Mouse (Mus musculus) c-Kit-positive CD71-positive TER-119-positive erythroid progenitor cells, embryonic 14.5 days (primary cell): ENCODE measurements around the gene Sdf2.

Source experiments
- DNase-seq: peaks from one replicate; pipeline ENCODE4 v3.0.0-alpha.2; 2013; ENCODE audit warnings: low spot score

Sdf2 gene

GRCm38 (mm10) chr11:78245627-78246317 lies at the start of gene Sdf2, which contains the start of gene Supt6:
Sdf2 (plus strand) TSS chr11:78245746.
Supt6 (minus strand) TSS chr11:78245987.
- DNase-seq = peak; percentile 90

GRCm38 (mm10) chr11:78202372-78202771 lies 43.2 kb upstream of the Sdf2 start:
- DNase-seq = no peak

- no peak for DNase-seq
Measured at GRCm38 (mm10) chr11:78204287-78204686, 41.3 kb upstream of the Sdf2 start.

DNA sequence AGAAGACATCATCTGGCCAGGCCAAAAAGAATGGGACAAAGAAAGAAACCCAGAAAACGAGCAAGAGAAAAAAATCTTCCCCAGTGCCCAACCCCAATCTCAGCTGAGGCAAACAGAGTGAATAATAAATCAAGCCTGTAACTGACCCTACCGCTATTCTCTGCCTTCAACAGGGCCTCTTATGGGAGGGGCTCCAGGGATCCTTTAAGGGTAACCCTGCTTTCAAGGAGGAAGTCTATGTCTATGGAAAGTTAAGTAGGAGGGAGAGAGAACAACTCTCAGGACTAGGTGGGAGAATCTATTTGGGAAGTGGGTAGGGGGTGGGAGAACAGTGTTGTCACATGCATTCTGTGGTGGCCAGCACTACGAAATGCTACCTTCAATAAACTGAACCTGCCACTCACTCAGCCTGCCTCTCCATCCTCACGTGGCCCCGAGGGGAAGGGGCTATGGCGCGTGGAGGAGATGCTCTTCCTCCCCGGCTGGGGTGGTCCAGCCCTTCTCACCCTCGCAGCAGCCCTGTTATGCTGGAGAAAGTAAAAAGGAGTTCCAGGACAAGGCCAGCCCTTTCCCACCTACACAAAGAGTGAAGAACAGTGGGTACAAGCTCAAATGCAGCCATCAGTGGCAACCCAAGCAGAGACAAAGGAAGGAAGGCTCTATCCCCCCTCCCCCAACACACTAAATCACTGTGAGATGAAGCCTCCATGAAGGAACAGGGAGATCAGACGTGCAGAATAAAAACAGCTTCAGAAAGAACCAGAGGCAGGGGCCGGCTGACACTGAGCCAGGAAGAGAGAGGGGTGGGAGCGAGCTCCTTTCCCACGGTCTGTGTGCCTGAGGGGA lies 40.0 kb upstream of the Sdf2 start:
- no peak for DNase-seq

GRCm38 (mm10) chr11:78207190-78207589 lies 38.4 kb upstream of the Sdf2 start:
- DNase-seq = no peak

- DNase-seq = no peak
Measured at GRCm38 (mm10) chr11:78209886-78210285, 35.7 kb upstream of the Sdf2 start.

DNA sequence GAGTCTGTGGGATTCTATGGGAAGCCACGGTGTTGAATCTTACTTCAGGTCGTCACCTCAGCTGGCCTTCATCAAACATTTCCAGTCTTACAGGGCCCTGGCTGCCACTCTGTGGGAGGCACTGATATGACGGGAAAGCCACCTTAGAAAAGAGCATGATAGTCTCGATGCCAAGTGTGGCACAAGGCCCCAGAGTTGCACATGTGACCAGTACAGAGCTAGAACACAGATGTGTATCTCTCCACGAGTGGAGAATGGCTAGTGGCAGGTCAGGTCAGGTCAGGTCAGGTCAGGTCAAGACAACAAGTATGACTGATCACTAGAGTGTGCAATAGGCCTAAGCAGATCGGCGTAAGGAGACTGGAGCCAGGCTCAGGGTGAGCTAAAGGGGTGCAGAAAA lies 34.9 kb upstream of the Sdf2 start:
- DNase-seq = no peak

GRCm38 (mm10) chr11:78211513-78211912 lies 34.0 kb upstream of the Sdf2 start:
- DNase-seq = no peak

GRCm38 (mm10) chr11:78213086-78213817 lies 32.3 kb upstream of the Sdf2 start:
- DNase-seq = no peak

DNA sequence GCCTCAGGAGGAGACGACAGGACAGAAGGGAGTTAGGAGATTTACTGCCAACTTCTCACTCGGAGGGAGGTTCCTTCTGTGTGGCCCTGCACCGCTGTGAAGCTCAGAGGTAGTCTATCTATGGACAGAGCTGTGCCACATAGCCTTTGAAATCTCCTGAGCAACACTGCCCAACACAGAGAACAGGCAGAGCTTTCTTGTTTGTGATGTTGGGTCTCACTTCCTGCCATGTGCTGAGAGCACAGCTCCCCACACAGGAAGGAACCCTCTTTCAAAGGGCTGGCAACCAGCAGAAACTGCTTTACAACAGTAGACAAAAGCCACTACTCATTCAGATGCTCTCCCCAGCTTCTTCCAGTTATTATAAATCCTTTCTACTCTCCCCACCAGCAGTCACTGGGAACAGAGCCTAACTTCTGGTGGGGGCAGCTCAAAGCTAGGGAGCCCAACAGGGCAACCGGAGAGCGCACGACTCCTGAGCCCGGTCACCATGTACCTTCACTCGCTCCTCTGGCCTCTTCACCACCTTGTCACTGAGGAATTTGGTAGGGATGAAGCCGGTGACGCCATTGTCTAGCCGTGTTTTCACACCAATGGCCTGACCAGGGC lies 29.7 kb upstream of the Sdf2 start:
- DNase-seq = no peak

DNA sequence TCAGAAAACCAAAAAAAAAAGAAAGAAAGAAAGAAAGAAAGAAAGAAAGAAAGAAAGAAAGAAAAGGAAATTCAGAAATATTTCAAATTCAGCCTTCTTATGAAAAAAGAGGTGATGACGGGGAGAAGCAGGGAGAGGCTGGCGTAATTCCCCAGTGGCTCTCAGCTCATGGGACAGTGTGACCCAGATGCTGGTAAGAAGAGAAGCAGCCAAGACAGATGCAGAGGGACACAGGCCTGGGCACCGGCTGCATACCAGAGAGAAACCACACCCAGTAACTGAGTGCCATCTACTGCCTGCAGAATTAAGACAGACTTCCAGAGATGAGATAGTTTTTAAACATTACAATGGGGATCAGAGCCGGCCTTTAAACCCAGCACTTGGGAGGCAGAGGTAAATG lies 22.0 kb upstream of the Sdf2 start:
- DNase-seq = no peak

- DNase-seq = no peak
Measured at GRCm38 (mm10) chr11:78231518-78231917, 14.0 kb upstream of the Sdf2 start.

DNA sequence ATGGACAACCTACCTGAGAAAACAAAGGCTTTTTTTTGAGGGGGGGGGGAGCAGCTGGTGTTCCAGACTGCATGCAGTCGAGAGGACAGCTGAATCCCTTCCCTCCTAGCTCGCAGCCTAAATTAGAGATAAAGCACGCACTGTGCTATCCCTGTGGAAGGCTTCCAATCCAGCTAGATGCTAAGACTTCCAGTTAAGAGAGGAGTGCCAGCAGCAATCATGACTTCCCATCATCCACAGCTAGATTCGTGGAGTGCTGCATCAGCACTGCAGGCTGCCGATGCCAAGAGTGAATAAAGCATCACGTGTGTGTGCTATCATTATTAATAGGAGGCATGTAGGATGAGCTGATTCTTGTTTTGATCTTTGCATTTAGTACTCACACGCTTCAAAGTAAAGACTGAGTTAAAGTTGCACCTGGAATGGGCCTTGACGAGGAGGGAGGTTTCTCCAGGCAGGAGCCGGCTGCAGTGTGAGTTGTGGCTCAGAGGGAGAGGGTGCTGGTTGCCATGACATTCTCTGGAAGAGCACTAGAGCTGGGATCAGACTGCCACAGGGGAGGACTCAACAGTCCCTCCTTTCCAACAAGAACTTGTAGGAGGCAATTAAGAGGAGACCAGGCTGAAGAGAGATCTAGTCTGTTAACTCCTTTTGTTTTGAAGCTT lies 5.2 kb upstream of the Sdf2 start:
- no peak for DNase-seq

- DNase-seq = peak; percentile 24
Measured at GRCm38 (mm10) chr11:78245261-78245626, 302 bp upstream of the Sdf2 start.

GRCm38 (mm10) chr11:78246318-78247011 lies 919 bp downstream of the Sdf2 start:
- DNase-seq = no peak

- no peak for DNase-seq
Measured at GRCm38 (mm10) chr11:78247012-78247348, 1.4 kb downstream of the Sdf2 start.

DNA sequence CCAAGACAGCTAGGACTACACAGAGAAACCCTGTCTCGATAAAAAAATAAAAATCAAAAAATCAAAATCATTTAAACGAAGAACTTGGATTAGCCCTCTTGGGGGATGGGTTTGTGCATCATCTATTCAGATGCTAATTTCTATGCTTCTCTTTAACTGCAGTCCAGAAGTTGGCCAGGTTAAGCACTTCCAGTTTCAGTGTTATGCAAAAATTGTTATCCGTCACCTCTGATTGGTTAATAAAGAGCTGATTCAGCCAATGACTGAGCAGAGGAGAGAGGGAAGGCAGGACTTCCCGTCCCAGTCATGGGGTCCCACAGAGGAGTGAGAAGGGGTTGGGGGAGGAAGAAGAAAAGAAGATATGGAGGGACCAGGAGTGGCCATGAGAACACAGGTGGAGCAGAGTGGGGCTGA lies 2.2 kb downstream of the Sdf2 start:
- DNase-seq = peak; percentile 62

DNA sequence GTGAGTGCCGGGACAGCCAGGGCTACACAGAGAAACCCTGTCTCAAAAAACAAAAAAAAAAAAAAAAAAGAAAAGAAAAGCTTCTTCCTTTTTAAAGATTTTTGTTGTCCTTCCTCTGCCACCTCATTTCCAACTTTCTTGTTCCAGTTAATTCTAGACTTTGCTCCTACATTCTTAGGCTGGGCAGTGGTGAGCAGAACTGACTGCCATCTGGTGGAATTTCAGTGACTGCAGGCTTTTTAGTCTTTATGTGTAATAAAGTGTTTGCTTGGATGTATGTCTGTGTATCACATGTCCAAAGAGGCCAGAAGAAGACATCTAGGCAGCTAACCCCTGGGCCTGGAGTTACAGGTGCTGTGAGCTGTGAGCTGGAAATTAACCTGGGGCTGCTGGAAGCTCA lies 11.1 kb downstream of the Sdf2 start:
- DNase-seq = no peak

GRCm38 (mm10) chr11:78260489-78261258 lies 15.1 kb downstream of the Sdf2 start:
- no peak for DNase-seq
